Mouse (Mus musculus) gastrocnemius, adult 18-20 months (tissue): ENCODE measurements at regions not wholly inside any gene's neighbourhood (a gene's known extent, or its start where the extent isn't known, plus 50 kb on each side); places are given as distances from the start of the nearest gene placed in this dataset.

Source experiments
- DNase-seq: peaks from one replicate; pipeline ENCODE4 v3.0.0; 2021; ENCODE audit warnings: low spot score

GRCm38 (mm10) chr13:60508856-60509255, 92.9 kb upstream of the Dapk1 start:
- no peak for DNase-seq

- DNase-seq, result no peak
These were observed 90.6 kb upstream of the Dapk1 start for GRCm38 (mm10) chr13:60511101-60511500.

- no peak for DNase-seq
These were observed 90.1 kb upstream of the Dapk1 start for GRCm38 (mm10) chr13:60511628-60512027.

- DNase-seq, result no peak
These were observed 88.0 kb upstream of the Dapk1 start for GRCm38 (mm10) chr13:60513756-60514155.

GRCm38 (mm10) chr13:60514806-60515205, 86.9 kb upstream of the Dapk1 start:
- no peak for DNase-seq

- DNase-seq, result no peak
These were observed 83.7 kb upstream of the Dapk1 start for GRCm38 (mm10) chr13:60518010-60518409.

GRCm38 (mm10) chr13:60519708-60520107, 82.0 kb upstream of the Dapk1 start:
- DNase-seq, result no peak

- peak; percentile 45 for DNase-seq
These were observed 78.9 kb upstream of the Dapk1 start for GRCm38 (mm10) chr13:60522719-60523450.

GRCm38 (mm10) chr13:60527806-60528205, 73.9 kb upstream of the Dapk1 start:
- DNase-seq, result no peak

- no peak for DNase-seq
These were observed 72.9 kb upstream of the Dapk1 start for GRCm38 (mm10) chr13:60528819-60529218.

- no peak for DNase-seq
These were observed 72.2 kb upstream of the Dapk1 start for GRCm38 (mm10) chr13:60529381-60530069.

- DNase-seq, result no peak
These were observed 67.8 kb upstream of the Dapk1 start for GRCm38 (mm10) chr13:60533871-60534427.

GRCm38 (mm10) chr13:60534501-60534900, 67.2 kb upstream of the Dapk1 start:
- DNase-seq, result no peak

- no peak for DNase-seq
These were observed 66.7 kb upstream of the Dapk1 start for GRCm38 (mm10) chr13:60535045-60535444.

GRCm38 (mm10) chr13:60536725-60537124, 65.0 kb upstream of the Dapk1 start:
- DNase-seq, result no peak

- DNase-seq, result no peak
These were observed 63.6 kb upstream of the Dapk1 start for GRCm38 (mm10) chr13:60538110-60538509.

- DNase-seq, result no peak
These were observed 60.6 kb upstream of the Dapk1 start for GRCm38 (mm10) chr13:60541165-60541564.

- no peak for DNase-seq
These were observed 57.4 kb upstream of the Dapk1 start for GRCm38 (mm10) chr13:60544363-60544762.

GRCm38 (mm10) chr13:60545999-60546733, 55.6 kb upstream of the Dapk1 start:
- no peak for DNase-seq
